Mouse (Mus musculus) midbrain, embryonic 10.5 days (tissue): Measurements from ENCODE around the gene Trim46. TPM values are rescaled to one million over a fixed set of nuclear protein-coding genes. Genes with fewer than 3 reads are reported as not detected.

Experiments used
- DNase-seq: peaks from one replicate; pipeline ENCODE4 v3.0.0-alpha.2; 2017; ENCODE audit warnings: low spot score
- H3K27ac ChIP-seq: fragments of 300-500 bp; sonication (generic); replicated peaks from 2 replicates; pipeline ENCODE4 v1.5.1; 2016; ENCODE audit warnings: mild to moderate bottlenecking
- H3K27me3 ChIP-seq: fragments of 300-500 bp; sonication (generic); 2 replicates; pipeline ENCODE4 v1.6.1; 2016; ENCODE audit warnings: low read depth, mild to moderate bottlenecking; ENCODE audit not compliant: poor library complexity, severe bottlenecking
- H3K36me3 ChIP-seq: fragments of 300-500 bp; sonication (generic); 2 replicates; pipeline ENCODE4 v1.6.1; 2016; ENCODE audit warnings: mild to moderate bottlenecking, moderate library complexity
- H3K4me1 ChIP-seq: fragments of 300-500 bp; sonication (generic); 2 replicates; pipeline ENCODE4 v1.6.1; 2016
- H3K4me3 ChIP-seq: fragments of 300-500 bp; sonication (generic); 2 replicates; pipeline ENCODE4 v1.5.1; 2016; ENCODE audit warnings: mild to moderate bottlenecking, moderate library complexity
- H3K9me3 ChIP-seq: fragments of 300-500 bp; sonication (generic); replicated peaks from 2 replicates; pipeline ENCODE4 v1.6.1; 2016; ENCODE audit warnings: mild to moderate bottlenecking
- WGBS: fragments of 180-500 bp; shearing (Covaris S2); methylation state at CpG from one replicate; pipeline ENCODE4 v1.1.7; 2016; 5-methylcytosine and 5-hydroxymethylcytosine counted together
- polyA plus RNA-seq: library from polyadenylated mRNA; unstranded; fragments of >200 nt; fragmentation: Nextera tagmentation; extraction: Ambion mirVana; gene quantifications from 2 replicates; pipeline ENCODE4 v1.2.1, GENCODE M21; 2016

The Trim46 gene
- polyA plus RNA-seq, 1 experiment from 2014 or later, result 5.7 TPM

GRCm38 (mm10) chr3:89266439-89266893 lies 20.4 kb upstream of the Trim46 start:
- WGBS, result under 1% methylated on average over 20 of the region's 20 CpGs
- Histone ChIP-seq H3K4me3 (peak overlapping the region; percentile 70), H3K4me1 (peaks cover 45% of the 10 kb centered on the region), H3K27ac (peak overlapping the region; percentile 83), H3K36me3 (peaks cover 5% of the 10 kb centered on the region; the same call in 1 of the 2 replicates), H3K9me3 (no peaks in the 10 kb centered on the region), H3K27me3 (peaks cover 29% of the 10 kb centered on the region)
- DNase-seq, result peak; percentile 80

GRCm38 (mm10) chr3:89262417-89262816 lies 16.3 kb upstream of the Trim46 start:
- Histone ChIP-seq H3K27ac (no peak overlapping the region), H3K4me3 (no peak overlapping the region), H3K9me3 (no peaks in the 10 kb centered on the region), H3K27me3 (peaks cover 15% of the 10 kb centered on the region), H3K4me1 (peaks cover 20% of the 10 kb centered on the region), H3K36me3 (no peaks in the 10 kb centered on the region)
- no peak for DNase-seq
- WGBS, result 78% methylated on average over 10 of the region's 10 CpGs

GRCm38 (mm10) chr3:89260211-89260610 lies 14.1 kb upstream of the Trim46 start:
- no peak overlapping the region for H3K4me3 ChIP-seq
- H3K9me3 ChIP-seq, result no peaks in the 10 kb centered on the region
- H3K27me3 ChIP-seq, result peaks cover 15% of the 10 kb centered on the region
- peaks cover 8% of the 10 kb centered on the region for H3K4me1 ChIP-seq
- H3K36me3 ChIP-seq, result no peaks in the 10 kb centered on the region
- no peak for DNase-seq
- no peak overlapping the region for H3K27ac ChIP-seq
- 72% methylated on average over 3 of the region's 3 CpGs for WGBS

- H3K9me3 ChIP-seq, result no peaks in the 10 kb centered on the region
- WGBS, result 73% methylated on average over 7 of the region's 7 CpGs
- H3K4me1 ChIP-seq, result peaks cover 8% of the 10 kb centered on the region
- H3K27me3 ChIP-seq, result peaks cover 15% of the 10 kb centered on the region
- H3K4me3 ChIP-seq, result no peak within 1 kb of the TSS
- no peak within 1 kb of the TSS for H3K27ac ChIP-seq
- DNase-seq, result no peak
- H3K36me3 ChIP-seq, result no peaks in the 10 kb centered on the region
Observed at GRCm38 (mm10) chr3:89259076-89259475, 13.0 kb upstream of the Trim46 start, which contains the start of gene Dpm3. Dpm3 (plus strand) TSS chr3:89259358.

- DNase-seq, result no peak
- WGBS, result 83% methylated on average over 5 of the region's 5 CpGs
- H3K9me3 ChIP-seq, result no peaks in the 10 kb centered on the region
- peaks cover 20% of the 10 kb centered on the region for H3K4me1 ChIP-seq
- no peaks in the 10 kb centered on the region for H3K36me3 ChIP-seq
- H3K4me3 ChIP-seq, result no peak overlapping the region
- H3K27ac ChIP-seq, result no peak overlapping the region
- H3K27me3 ChIP-seq, result peaks cover 35% of the 10 kb centered on the region
Observed at GRCm38 (mm10) chr3:89256177-89256576, 10.1 kb upstream of the Trim46 start.

DNA sequence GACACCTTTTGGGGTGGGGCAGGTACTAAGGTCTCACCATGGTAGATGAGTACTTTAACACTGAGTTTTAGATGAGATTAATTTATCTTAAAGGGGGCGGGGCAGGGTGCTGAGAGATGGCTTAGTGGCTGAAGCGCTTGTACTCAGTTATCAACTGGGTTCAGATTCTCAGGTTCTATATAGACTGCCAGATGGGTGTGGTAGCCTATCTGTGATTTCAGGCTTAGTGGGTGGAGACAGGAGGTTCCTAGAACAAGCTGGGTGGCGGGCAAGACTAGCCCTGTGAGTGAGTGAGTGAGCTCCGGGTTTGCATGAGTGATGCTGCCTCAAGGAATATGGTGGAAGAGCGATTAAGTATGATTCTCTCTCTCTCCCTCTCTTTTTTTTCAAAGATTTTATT lies 8.9 kb upstream of the Trim46 start:
- WGBS, result 87% methylated on average over 5 of the region's 5 CpGs
- H3K4me1 ChIP-seq, result peaks cover 24% of the 10 kb centered on the region
- H3K36me3 ChIP-seq, result no peaks in the 10 kb centered on the region
- no peak overlapping the region for H3K4me3 ChIP-seq
- DNase-seq, result no peak
- H3K9me3 ChIP-seq, result no peaks in the 10 kb centered on the region
- peaks cover 39% of the 10 kb centered on the region for H3K27me3 ChIP-seq
- no peak overlapping the region for H3K27ac ChIP-seq

DNA sequence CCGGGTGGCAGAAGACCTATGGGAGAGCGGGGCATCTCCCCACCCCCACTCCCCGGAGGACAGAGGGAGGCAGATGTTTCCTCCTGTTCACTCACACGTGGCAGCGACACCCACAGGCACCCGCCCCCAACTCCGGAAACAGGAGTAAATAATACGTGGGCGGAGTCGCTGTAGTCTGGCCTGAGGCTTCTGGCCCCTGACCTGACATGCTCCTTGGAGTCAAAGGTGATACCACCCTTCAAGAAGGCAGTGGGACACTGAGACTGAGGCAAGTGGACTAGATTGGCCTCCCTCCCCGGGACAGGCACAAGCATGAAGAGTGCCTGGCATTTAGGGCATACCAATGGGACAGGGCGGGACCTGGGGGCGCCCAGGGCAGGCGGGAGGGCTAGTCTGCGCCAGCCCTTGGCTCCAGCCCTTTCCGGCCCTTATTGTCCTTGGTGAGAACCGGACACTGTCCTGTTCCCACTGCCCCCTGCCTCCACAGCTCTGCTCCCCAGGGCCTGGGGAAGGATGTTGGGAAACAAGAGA lies 5.3 kb upstream of the Trim46 start:
- Histone ChIP-seq H3K9me3 (no peaks in the 10 kb centered on the region), H3K27ac (peak overlapping the region; percentile 35; the same call in 1 of the 2 replicates), H3K27me3 (peaks cover 30% of the 10 kb centered on the region), H3K36me3 (peaks cover 24% of the 10 kb centered on the region), H3K4me1 (peaks cover 42% of the 10 kb centered on the region), H3K4me3 (peak overlapping the region; percentile 34)
- WGBS, result 6% methylated on average over 17 of the region's 17 CpGs
- peak; percentile 51 for DNase-seq

DNA sequence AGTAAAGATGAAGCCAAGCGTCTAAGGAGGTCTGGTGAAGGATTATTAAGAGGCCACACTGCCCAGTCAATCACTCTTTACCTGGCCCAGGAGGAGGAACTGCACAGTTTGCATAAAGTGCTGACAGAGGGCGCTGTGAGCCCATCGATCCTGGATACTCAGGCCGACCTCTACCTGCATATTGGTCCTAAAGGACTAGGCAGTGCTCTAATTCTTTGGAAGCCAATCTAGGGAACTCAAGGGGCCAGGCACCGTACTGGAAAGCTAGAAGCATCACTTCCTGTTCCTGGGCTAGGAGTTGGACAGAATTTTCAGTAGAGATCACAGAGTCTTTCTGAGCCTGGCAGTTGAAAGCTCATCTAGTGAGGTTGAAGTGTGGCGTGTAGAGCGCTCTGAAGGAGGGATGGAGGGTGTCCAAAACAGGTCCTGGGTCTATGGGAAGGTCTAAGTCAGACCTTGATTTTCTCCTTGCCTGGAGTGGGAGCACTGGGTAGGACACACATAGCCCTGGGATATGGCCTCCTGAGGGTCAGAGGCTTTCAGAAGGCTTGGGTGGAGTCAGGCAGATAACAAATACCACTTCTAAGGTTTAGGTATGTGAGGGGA lies 4.4 kb upstream of the Trim46 start:
- Histone ChIP-seq H3K27ac (peak overlapping the region; percentile 35; the same call in 1 of the 2 replicates), H3K27me3 (peaks cover 35% of the 10 kb centered on the region), H3K4me3 (no peak overlapping the region), H3K9me3 (no peaks in the 10 kb centered on the region), H3K4me1 (peaks cover 51% of the 10 kb centered on the region), H3K36me3 (peaks cover 24% of the 10 kb centered on the region)
- peak; percentile 28 for DNase-seq
- 22% methylated on average over 7 of the region's 7 CpGs for whole genome bisulfite sequencing

GRCm38 (mm10) chr3:89247466-89247865 lies 1.4 kb upstream of the Trim46 start:
- no peaks in the 10 kb centered on the region for H3K9me3 ChIP-seq
- peaks cover 75% of the 10 kb centered on the region for H3K4me1 ChIP-seq
- peak overlapping the region; percentile 93 for H3K27ac ChIP-seq
- 94% methylated on average over 4 of the region's 4 CpGs for WGBS
- DNase-seq, result no peak
- H3K4me3 ChIP-seq, result peak overlapping the region; percentile 86
- H3K27me3 ChIP-seq, result peaks cover 52% of the 10 kb centered on the region
- H3K36me3 ChIP-seq, result peaks cover 24% of the 10 kb centered on the region

- H3K4me3 ChIP-seq, result peak within 1 kb of the TSS; percentile 86
- H3K27me3 ChIP-seq, result peaks cover 36% of the 10 kb centered on the region
- DNase-seq, result peak; percentile 58
- H3K9me3 ChIP-seq, result no peaks in the 10 kb centered on the region
- WGBS, result 4% methylated on average over 20 of the region's 20 CpGs
- peaks cover 59% of the 10 kb centered on the region for H3K4me1 ChIP-seq
- peaks cover 30% of the 10 kb centered on the region for H3K36me3 ChIP-seq
- H3K27ac ChIP-seq, result peak within 1 kb of the TSS; percentile 93
Observed at GRCm38 (mm10) chr3:89245688-89246171, 379 bp downstream of the Trim46 start, which contains the start of gene Krtcap2. Krtcap2 (plus strand) TSS chr3:89245966.

DNA sequence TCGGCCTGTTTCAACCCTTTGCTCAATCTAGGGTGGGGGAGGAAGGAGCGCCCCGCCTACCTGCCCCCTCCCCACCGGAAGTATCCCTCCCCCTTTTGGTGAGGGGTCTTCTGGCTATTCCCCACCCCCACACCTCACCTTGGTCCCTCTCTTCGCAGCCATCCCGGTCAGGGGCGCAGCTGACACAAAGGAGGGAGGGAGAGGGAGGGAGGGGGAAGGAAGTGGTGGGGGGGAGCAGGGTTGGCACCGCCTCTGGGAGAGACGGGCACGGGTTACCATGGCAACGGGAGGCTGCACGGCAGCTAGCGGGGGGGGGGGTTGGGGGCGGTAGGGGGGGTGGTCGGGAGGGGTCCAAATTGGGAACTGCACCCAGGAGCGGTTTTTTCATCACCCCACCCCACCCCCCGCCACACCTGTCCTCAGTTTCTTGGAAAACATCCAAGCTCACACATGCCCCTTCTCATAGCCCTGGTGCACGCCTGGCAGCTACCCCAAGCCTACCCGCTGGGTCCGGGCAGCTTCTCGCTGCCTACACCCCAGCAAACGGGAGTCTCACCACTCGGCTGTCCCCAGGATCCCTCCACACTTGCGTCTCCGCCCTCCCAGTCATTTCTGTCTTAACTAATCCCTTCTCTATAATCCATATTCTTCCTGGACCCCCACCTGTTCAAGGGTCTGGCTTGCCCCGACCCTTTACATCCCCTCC lies 974 bp downstream of the Trim46 start:
- peaks cover 53% of the 10 kb centered on the region for H3K4me1 ChIP-seq
- H3K9me3 ChIP-seq, result no peaks in the 10 kb centered on the region
- H3K4me3 ChIP-seq, result peak overlapping the region; percentile 86
- H3K27ac ChIP-seq, result peak overlapping the region; percentile 93
- peaks cover 30% of the 10 kb centered on the region for H3K36me3 ChIP-seq
- under 1% methylated on average over 23 of the region's 26 CpGs for WGBS
- DNase-seq, result peak; percentile 67
- peaks cover 35% of the 10 kb centered on the region for H3K27me3 ChIP-seq

GRCm38 (mm10) chr3:89244158-89244981 lies 1.7 kb downstream of the Trim46 start:
- H3K27ac ChIP-seq, result peak overlapping the region; percentile 93
- DNase-seq, result no peak
- WGBS, result 11% methylated on average over 25 of the region's 25 CpGs

More at GRCm38 (mm10) chr3:89244158-89244981, 1.7 kb downstream of the Trim46 start:
- Histone ChIP-seq H3K36me3 (peaks cover 26% of the 10 kb centered on the region), H3K9me3 (no peaks in the 10 kb centered on the region), H3K27me3 (peaks cover 28% of the 10 kb centered on the region), H3K4me1 (peaks cover 50% of the 10 kb centered on the region), H3K4me3 (peak overlapping the region; percentile 86)
